Mouse (Mus musculus) ovary, adult 18-20 months (tissue): ENCODE data around the gene Prpf3.
A peak's percentile ranks its signal among the peaks of the same experiment; 100 is the strongest.
"Not testable (repeated sequence)": the region's sequence is repeated elsewhere in the genome, so short reads cannot be mapped to it uniquely, and the experiment has no call there.

ENCODE experiments used
- DNase-seq: peaks from one replicate; pipeline ENCODE4 v3.0.0; 2022; ENCODE audit warnings: low spot score, mixed read lengths

Gene Prpf3

GRCm38 (mm10) chr3:95855502-95856089, at the start of gene Prpf3:
Gene Prpf3, minus strand, starts transcription at chr3:95855885.
- DNase-seq, result peak; percentile 90

DNA sequence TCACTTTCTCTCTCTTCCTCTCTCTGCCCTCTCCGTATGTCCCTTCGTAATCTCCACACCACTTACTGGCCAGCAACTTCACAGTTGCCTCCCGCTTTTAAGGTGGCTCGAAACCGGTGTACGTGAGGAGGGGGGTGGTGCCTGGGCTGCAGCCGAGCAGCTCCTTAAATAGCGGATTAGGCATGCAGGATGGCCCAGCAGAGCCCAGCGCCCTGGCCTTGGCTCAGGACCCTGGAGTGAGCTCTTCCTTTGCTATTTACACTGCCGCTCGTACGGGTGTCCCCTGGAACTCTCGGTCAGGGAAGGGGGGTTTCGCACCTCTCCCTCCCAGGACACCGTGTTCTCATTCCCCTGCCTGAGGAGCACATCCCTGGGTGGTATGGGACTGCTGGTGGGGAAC, 48.9 kb upstream of the Prpf3 start, which contains the start of gene Car14:
Gene Car14 (minus strand): TSS at position 124 of the 400 bp plus-strand sequence.
- peak; percentile 28 for DNase-seq

DNA sequence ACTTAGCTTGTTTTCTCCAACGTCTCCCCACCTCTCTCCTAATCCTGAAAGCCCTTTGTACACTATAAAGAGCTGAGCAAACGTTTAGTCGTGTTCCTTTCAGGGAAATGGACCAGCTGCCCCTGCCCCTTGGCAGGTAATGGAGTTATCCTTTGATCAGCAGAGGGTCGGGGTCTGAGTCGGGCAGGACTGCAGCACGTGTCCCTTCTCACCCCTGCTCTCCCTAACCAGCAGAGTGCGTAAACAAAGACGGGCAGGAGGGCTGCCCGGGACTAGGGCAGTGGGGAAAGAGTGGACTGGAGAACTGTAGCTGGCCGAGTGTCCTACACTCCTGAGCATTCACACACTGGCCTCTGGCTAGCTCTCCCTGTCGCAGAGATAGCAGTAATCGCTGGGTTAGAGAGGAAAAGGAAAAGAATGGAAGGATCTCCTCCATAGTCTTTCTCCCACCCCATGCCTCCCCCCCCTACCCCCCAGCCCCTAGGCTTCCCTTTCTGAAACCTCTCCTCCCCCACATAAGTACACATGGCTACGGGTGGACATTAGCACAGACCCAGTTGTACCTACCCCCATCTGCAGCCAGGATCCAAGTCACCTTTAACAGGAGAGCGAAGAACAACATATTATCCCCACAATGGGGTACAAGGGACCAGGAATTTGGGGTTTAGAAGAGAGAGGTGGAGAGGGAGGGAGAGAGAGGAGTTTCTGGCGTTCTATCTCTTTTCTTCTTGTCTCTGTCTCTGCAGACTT, 48.2 kb upstream of the Prpf3 start:
- no peak for DNase-seq

- no peak for DNase-seq
Measured at GRCm38 (mm10) chr3:95902643-95903042, 47.0 kb upstream of the Prpf3 start.

DNA sequence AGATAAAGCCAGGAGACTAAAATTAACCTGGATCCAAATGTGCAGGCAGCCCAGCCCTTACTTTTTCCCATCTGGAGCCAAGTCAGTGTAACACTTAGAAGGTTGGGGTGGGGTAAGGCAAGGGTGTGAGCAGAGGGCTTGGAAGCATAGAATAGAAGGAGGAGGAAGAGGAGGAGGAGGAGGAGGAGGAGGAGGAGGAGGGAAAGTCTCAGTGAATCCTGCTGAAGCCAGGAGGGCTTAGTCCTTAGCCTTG, 46.6 kb upstream of the Prpf3 start:
- DNase-seq, result no peak

DNA sequence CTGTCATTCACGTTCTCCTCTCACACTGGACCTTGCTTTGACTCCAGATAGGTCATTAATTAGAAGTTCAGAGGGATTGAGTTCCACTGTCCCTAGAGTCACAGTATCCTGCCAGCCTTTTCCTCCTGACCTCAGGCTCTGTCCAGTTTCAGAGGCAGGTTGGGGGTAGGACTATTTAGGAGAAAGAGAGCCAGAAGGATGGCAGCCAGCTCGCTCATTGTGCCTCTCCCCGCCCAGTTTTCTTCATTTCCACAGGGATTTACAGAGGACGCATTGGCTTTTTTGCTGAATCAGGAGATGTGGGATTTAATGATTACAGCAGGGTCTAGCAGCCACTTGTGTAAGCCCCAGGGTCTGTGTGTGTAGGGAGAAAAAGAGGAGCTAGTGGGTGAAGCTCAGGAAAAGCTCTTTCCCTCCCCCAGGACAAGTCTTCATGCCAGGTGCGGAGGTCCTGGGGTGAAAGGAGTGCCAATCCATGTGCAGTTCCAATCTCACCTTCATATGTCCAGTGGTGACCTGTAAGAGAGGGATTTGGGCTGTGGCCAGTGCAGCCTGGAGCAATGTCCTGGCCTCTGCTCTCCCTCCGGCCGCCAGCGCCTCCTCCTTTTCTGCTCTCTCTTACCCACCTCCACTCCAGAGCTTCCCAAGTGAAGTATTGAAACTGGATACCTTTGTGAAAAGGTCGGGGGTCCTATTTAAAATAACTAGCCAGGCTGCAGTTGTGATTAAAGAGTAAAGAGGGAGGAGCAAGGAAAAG, 46.1 kb upstream of the Prpf3 start:
- DNase-seq, result no peak

GRCm38 (mm10) chr3:95899800-95900524, 44.3 kb upstream of the Prpf3 start:
- DNase-seq, result no peak

DNA sequence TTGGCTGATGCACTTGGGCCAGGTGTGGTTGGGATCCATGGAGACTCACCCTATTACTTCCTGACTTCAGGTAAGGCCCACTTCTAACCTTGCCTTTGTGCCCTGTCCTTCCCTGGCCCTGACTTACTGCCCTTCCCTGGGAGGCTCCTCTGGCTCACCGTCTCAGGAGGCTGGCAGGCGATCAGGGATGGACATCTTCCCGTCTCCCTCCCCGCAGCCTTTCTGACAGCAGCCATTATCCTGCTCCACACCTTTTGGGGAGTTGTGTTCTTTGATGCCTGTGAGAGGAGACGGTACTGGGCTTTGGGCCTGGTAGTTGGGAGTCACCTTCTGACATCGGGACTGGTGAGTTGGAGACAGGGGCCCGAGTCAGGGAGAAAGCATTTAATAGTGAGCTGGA, 39.8 kb upstream of the Prpf3 start:
- not testable (repeated sequence) for DNase-seq

GRCm38 (mm10) chr3:95894317-95895160, 38.9 kb upstream of the Prpf3 start:
- peak; percentile 71 for DNase-seq

GRCm38 (mm10) chr3:95893606-95894316, 38.1 kb upstream of the Prpf3 start, which contains the start of gene Aph1a:
Gene Aph1a, plus strand, starts transcription at chr3:95893969.
- peak; percentile 98 for DNase-seq

DNA sequence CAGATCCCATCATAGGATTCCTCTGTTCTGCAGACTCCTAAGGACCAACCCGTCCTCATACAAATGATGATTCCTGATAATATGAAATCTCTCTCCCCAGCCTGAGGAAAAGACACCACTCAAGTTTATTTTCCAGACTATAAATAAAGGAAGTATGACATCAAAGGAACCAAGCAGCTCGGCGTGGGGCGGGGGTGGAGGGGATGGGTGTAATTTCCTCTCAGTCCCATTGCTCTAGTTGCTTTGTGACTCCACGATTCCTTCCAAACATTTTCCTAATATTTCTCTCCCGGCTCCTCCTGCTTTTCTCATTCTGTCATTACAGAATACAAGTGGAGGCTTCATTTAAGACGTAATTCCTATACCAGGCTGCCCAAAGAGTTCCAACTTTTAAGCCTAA, 37.4 kb upstream of the Prpf3 start:
- no peak for DNase-seq

DNA sequence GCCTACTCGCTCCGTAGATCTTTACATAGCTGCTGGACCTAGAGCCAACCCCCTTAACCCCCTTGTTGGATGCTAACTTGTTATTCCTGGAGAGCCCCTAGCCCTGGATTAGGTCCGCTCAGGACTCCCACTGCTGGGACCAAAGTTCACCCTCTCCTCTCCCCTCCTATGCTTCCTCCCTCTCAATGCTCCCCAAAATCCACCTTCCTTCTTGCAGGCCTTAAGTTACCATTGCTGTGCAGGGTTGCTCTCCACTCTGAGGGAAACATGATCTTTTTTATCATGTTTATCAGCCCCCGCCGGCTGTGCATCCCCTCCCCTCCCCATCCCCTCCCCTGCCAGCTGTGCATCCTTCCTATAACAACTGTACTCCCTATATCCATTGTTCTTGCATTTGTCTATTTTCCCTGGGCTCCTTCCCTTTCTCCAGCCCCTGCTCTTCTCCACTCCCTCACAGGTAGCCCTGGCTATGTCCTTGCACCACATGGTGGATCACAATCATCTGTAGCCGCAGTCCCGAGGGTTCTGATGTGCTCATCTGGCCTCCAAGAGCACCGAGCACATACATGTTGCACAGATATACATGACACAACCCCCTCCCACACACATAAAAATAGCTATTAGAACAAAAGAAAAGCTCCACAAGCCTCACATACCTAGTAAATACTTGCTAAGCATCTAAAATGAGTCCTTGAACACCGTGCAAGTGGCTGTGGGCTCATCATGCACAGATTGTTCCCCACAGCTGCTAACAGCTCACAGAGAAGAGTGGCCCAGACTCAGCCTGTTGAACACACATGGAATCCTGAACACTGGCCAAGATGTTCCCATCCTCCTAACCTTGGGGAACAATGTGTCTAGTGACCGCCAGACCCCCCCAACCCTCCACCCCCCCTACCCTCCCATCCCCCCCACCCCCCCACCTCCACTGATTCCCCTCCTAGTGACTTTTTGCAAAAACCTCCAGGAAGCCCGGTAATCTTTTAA, 36.7 kb upstream of the Prpf3 start:
- no peak for DNase-seq

- no peak for DNase-seq
Measured at GRCm38 (mm10) chr3:95891211-95892065, 35.8 kb upstream of the Prpf3 start, which contains the start of gene BC028528. Gene BC028528, minus strand, starts transcription at chr3:95892005.

DNA sequence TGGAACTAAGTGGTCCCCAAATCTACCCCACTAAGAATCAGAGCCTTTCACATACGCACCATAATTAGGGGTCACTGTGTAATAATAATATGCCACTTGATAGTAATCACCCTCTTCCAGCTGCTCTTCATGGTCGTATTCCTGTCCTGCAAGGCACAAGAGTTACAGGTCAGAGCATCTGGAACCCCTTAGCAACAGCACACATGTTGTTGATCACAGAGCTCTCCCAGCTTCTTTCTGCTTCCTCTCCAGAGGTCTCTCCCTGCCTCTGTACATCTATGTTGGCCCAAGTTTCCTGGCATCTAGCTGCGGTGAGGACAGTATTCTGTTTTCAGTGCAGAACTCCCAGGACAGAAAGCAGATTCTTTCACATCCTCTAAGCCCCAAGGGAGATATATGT, 34.0 kb upstream of the Prpf3 start:
- no peak for DNase-seq

DNA sequence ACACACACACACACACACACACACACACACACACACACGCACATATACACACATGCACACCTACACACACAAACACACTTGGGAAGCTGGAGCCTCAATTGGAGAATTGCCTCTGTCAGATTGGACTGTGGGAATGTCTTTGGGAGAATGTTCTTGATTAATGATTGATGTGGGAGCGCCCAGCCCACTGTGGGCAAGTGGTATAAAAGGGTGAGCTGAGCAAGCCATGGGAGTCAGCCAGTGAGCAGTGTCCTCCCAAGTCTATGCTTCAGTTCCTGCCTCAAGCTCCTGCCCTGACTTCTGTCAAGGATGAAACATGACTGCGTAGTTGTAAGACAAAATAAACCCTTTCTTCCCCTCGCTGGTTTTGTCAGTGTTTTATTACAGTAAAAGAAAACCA, 31.9 kb upstream of the Prpf3 start:
- DNase-seq, result no peak

- DNase-seq, result no peak
Measured at GRCm38 (mm10) chr3:95884400-95884799, 28.7 kb upstream of the Prpf3 start.

- DNase-seq, result peak; percentile 50
Measured at GRCm38 (mm10) chr3:95882816-95883425, 27.2 kb upstream of the Prpf3 start.
